Mouse (Mus musculus): ENCODE data around the gene Tssk3.

The Tssk3 gene

DNA sequence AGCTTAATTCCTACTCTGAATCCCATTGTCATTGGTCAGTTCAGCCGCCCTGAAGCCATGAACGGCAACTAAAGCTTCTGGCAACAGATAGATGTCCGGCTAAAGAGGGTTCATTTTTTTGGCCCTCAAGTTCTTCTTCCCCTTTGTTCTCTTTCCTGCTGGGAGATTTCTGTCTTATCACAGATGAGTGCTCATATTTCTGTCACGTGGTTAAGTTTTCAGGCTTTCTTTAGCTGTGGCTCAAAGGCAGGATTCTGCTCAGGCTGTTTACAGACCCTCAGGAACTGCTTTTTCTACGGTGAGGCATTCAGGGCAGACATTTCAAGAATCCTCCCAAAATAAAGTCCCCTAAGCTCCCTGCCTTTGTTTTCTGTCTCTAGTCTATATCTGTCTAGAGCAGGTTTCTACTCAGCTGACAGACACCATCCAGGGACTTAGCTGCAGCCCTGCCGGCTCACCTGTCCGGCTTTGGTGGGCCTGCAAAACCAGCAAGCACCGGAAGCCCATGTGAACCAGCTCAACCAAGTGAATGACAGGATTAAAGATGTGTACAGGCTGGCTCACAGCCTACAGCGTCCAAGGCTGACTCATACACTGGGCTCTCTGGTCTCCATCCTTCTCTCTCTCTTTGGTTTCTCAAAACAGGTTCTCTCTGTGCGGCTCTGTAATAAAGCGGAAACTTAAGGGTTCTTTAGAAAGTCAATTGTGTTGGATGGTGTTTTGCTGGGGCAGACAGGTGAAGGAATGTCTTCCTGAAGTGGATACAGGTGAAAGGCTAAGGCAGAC is 42.9 kb downstream of the Tssk3 start:
- DNase-seq = no peak

DNA sequence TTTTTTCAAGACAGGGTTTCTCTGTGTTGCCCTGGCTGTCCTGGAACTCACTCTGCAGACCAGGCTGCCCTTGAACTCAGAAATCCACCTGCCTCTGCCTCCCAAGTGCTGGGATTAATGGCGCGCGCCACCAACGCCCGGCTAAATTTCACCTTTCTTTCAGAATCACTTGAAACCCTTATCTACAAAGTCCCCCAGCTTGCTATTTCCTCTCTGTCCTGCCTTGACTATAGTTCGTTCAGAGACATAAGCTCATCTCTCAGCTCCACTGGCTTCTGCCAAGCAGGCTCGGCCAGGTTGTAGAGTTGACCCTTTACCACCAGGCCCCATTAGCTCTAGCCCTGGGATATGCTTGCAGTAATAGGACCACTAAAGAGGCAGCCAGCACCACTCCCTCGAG is 43.5 kb downstream of the Tssk3 start:
- DNase-seq = no peak

DNA sequence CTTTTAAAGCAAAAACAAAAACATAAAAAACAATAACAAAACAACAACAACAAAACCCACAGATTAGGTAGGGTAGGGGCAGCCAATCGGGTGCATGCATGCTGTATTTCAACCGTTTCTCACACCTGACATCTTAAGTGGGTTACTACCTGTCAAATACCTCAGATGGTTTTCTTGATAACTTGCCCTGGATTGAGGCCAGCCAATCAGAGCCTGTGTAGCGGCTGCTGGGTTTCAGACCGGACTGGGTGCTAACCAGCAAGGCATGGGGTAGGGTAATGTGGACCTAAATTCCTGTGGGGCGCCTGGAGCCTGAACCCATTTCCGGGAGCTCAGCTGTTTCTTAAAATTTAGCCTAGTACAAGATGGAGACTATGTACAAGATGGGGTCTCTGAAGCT is 49.7 kb downstream of the Tssk3 start:
- peak; percentile 15 for DNase-seq

DNA sequence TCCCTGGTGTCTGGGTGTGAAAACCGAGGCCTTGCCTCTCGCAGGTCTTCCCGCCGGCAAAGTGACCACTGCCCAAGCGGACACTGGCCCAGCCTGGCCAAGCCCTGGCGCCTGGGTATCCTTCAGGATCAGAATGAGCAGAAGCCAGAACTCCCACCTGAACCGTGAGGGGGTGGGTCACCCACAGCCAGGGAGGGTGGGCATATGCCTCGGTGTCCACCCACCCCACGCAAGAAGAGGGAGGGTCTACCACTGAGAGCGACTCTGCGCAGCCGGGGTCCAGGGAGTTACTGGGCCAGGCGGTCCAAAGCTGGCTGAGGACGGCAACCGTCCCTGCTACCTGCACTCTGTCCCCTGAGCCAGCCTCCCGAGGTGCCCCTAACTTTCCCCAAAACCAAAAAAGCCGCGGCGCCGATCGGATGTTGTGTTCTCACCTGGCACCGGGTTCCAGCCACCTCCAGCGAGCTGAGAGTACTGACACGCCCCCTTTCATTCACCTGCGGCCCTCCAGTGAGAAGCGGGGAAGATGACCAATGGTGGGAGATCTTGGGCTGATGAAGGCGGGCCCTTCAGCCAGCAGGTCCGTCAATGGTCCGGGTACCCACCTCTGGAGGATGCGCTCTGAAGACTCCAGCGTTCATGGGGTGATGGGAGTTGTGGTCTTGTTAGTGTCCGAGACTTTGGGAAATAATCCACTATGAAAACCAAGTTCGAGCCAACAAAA is 50.3 kb downstream of the Tssk3 start, which contains the start of gene Zbtb8b:
Gene Zbtb8b, minus strand, starts transcription at position 514 of the 724 bp plus-strand sequence.
- DNase-seq = peak; percentile 76

Data from lung, postnatal 36 days (tissue).